Mouse (Mus musculus): ENCODE measurements at regions not wholly inside any gene's neighbourhood (a gene's known extent, or its start where the extent isn't known, plus 50 kb on each side); places are given as distances from the start of the nearest gene placed in this dataset.

GRCm38 (mm10) chr11:43992011-43992471 is 91.0 kb upstream of the Adra1b start:
- ATAC-seq (ENCODE audit: extremely low read depth, insufficient number of reproducible peaks, low FRiP score, low TSS enrichment): no peak
- Histone ChIP-seq H3K36me3 (no peaks in the 10 kb centered on the region), H3K4me1 (no peaks in the 10 kb centered on the region), H3K4me2 (no peak overlapping the region), H3K27ac (replicated peaks) (no peak overlapping the region), H3K27me3 (replicated peaks) (no peaks in the 10 kb centered on the region), H3K4me3 (no peak overlapping the region), H3K9ac (no peak overlapping the region), H3K9me3 (no peaks in the 10 kb centered on the region)
- 61% methylated on average over 6 of the region's 6 CpGs for WGBS

DNA sequence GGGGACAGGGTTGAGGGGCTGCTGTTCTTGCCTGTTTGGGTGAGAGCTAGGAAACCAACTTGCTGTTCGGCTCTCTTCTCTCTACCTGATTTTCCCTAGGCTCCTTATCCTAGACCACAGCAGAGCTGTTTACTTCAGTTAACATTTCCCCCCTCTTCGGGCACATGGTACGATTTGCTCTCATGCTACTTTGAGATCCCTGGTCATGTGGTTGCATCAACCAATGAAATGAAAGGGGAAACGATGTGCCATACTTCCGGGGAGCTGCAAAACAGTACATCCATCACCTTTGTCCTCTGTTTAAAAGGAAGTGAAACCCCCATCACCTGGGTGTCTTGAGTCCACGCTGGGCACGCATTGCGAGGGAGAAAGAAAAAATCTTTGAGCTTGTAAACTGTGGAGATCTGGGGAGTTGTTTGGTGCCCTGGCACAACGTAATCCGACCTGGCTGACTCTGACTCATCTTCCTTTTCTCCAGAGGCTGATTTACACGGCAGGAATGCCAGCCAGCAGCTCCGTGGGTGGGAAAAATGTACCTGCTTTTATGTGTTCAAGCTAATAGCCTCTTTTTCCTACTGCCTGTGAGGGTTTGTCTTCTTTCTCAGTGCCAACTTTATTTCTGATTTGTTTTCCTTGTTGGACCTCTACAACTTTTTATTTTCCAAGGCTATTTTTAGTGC is 97.2 kb upstream of the Adra1b start:
- ATAC-seq (ENCODE audit: extremely low read depth, insufficient number of reproducible peaks, low FRiP score, low TSS enrichment): no peak

DNA sequence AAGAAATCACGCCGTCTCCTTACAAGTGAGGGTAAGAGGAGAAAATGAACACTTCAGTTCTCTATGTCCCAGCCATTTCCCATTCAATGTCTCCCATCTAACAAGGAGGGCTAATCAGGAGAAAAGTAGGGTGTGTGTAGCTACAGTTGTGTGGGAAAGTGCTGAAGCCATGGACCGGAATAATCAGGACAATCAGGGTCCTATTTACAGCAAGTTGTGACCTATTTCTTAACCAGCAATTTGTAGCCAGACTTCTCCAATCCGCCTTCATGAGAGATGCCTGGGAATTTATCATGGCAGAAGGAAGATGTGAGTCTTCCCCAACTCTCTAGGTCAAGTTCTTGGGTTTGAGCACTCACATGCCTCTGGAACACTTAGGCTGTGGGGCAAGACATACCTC is 99.0 kb upstream of the Adra1b start:
- Histone ChIP-seq H3K4me1 (peaks cover 3% of the 10 kb centered on the region; the same call in 1 of the 2 replicates), H3K9me3 (no peaks in the 10 kb centered on the region), H3K9ac (no peak overlapping the region), H3K36me3 (no peaks in the 10 kb centered on the region), H3K4me2 (no peak overlapping the region), H3K27me3 (replicated peaks) (no peaks in the 10 kb centered on the region), H3K4me3 (no peak overlapping the region), H3K27ac (replicated peaks) (no peak overlapping the region)
- ATAC-seq (ENCODE audit: extremely low read depth, insufficient number of reproducible peaks, low FRiP score, low TSS enrichment): no peak
- 79% methylated on average over 4 of the region's 4 CpGs for WGBS

More for the DNA sequence above, 97.2 kb upstream of the Adra1b start:
- H3K27me3 ChIP-seq (replicated peaks): no peaks in the 10 kb centered on the region
- peaks cover 3% of the 10 kb centered on the region; the same call in 1 of the 2 replicates for H3K4me1 ChIP-seq
- 59% methylated on average over 12 of the region's 12 CpGs for WGBS
- no peak overlapping the region for H3K9ac ChIP-seq
- no peak overlapping the region for H3K4me3 ChIP-seq
- no peaks in the 10 kb centered on the region for H3K36me3 ChIP-seq
- no peak overlapping the region for H3K4me2 ChIP-seq
- H3K9me3 ChIP-seq: no peaks in the 10 kb centered on the region
- no peak overlapping the region for H3K27ac ChIP-seq (replicated peaks)

GRCm38 (mm10) chr11:44001843-44002589 is 101.0 kb upstream of the Adra1b start:
- Histone ChIP-seq H3K4me2 (no peak overlapping the region), H3K9ac (no peak overlapping the region), H3K4me3 (no peak overlapping the region), H3K27me3 (replicated peaks) (no peaks in the 10 kb centered on the region), H3K36me3 (no peaks in the 10 kb centered on the region), H3K27ac (replicated peaks) (no peak overlapping the region), H3K4me1 (peaks cover 3% of the 10 kb centered on the region; the same call in 1 of the 2 replicates), H3K9me3 (no peaks in the 10 kb centered on the region)
- no peak for ATAC-seq (ENCODE audit: extremely low read depth, insufficient number of reproducible peaks, low FRiP score, low TSS enrichment)
- WGBS: 80% methylated on average over 7 of the region's 7 CpGs

- Histone ChIP-seq H3K27me3 (replicated peaks) (no peaks in the 10 kb centered on the region), H3K9ac (no peak overlapping the region), H3K9me3 (no peaks in the 10 kb centered on the region), H3K4me1 (peaks cover 3% of the 10 kb centered on the region; the same call in 1 of the 2 replicates), H3K36me3 (no peaks in the 10 kb centered on the region), H3K4me3 (no peak overlapping the region), H3K27ac (replicated peaks) (no peak overlapping the region), H3K4me2 (no peak overlapping the region)
- no peak for ATAC-seq (ENCODE audit: extremely low read depth, insufficient number of reproducible peaks, low FRiP score, low TSS enrichment)
- 51% methylated on average over 6 of the region's 6 CpGs for WGBS
Observed at GRCm38 (mm10) chr11:44002716-44003522, 101.9 kb upstream of the Adra1b start.

DNA sequence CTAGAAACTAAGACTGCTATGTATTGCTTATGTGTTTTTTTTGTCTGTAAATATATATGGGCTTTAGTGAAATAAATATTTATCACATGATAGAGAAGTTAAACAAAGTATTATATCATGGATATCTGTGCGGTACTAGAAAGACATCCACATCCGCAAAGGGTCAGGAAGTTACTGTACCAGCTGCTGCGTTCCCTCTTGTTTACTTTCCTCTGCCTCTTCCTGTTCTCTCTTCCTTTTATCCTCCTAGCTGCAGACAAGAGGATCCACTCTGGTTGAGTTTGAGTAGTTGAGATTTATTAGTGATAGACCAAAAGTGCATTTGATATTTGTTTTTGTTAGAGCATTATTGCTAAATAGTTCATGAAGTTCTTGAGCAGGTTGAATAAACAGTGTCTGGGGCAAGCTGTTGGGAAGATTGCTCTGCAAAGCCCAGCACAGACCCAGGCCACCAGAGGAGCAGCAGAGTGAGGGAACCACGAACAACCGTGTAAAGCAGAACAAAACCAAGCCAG is 106.6 kb upstream of the Adra1b start:
- no peak overlapping the region for H3K27ac ChIP-seq (replicated peaks)
- peaks cover 3% of the 10 kb centered on the region; the same call in 1 of the 2 replicates for H3K4me1 ChIP-seq
- H3K27me3 ChIP-seq (replicated peaks): no peaks in the 10 kb centered on the region
- 58% methylated on average over 5 of the region's 5 CpGs for WGBS
- no peak overlapping the region for H3K4me2 ChIP-seq
- no peak for ATAC-seq (ENCODE audit: extremely low read depth, insufficient number of reproducible peaks, low FRiP score, low TSS enrichment)
- H3K36me3 ChIP-seq: no peaks in the 10 kb centered on the region
- no peak overlapping the region for H3K4me3 ChIP-seq
- H3K9ac ChIP-seq: no peak overlapping the region
- H3K9me3 ChIP-seq: no peaks in the 10 kb centered on the region

DNA sequence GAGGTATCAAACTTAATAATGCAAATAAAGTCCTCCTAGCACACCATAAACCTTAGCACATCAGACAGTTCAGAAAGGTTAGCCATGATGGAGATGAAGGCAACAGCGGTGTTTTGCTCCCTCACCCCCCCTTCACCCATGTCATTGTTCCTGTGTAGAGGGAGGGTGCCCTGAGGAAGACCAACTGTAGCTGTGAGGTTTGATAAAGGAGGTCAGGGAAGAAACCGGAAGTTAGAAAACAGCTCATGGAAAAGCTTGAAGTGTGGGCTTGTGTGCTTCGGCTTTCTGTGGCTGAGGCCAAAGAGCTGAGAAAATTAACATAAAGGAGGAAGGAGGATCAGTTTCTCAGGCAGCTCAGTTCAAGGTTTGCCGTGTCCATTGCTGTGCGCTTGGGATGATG is 111.3 kb upstream of the Adra1b start:
- H3K9me3 ChIP-seq: no peaks in the 10 kb centered on the region
- WGBS: 61% methylated on average over 5 of the region's 5 CpGs
- ATAC-seq (ENCODE audit: extremely low read depth, insufficient number of reproducible peaks, low FRiP score, low TSS enrichment): no peak

DNA sequence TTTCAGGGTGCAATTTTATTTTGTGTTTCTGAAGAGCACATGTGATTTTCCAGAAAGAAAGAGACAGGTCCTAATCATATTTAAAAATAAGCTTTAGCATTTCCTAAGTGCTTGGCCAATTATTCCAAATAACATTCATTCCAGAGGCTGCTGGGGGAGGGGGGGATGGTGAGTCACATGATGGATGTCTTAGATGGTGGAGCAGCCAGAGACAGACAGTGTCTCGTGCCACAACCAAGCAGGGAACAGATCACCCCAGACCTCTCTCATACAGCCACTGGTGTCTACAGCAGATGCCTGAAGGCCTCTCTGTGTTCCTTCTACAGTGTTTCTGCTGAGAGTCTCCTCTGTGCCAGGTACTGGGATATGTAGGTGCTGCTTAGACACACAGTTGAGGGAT is 112.8 kb upstream of the Adra1b start:
- WGBS: 29% methylated on average over 1 of the region's 1 CpGs
- H3K27me3 ChIP-seq (replicated peaks): no peaks in the 10 kb centered on the region
- no peaks in the 10 kb centered on the region for H3K4me1 ChIP-seq
- H3K9ac ChIP-seq: no peak overlapping the region
- ATAC-seq (ENCODE audit: extremely low read depth, insufficient number of reproducible peaks, low FRiP score, low TSS enrichment): no peak
- no peak overlapping the region for H3K27ac ChIP-seq (replicated peaks)
- no peak overlapping the region for H3K4me2 ChIP-seq
- H3K36me3 ChIP-seq: no peaks in the 10 kb centered on the region
- no peaks in the 10 kb centered on the region for H3K9me3 ChIP-seq
- no peak overlapping the region for H3K4me3 ChIP-seq

More for the DNA sequence above, 111.3 kb upstream of the Adra1b start:
- Histone ChIP-seq H3K4me1 (no peaks in the 10 kb centered on the region), H3K4me2 (no peak overlapping the region), H3K27ac (replicated peaks) (no peak overlapping the region), H3K27me3 (replicated peaks) (no peaks in the 10 kb centered on the region), H3K9ac (no peak overlapping the region), H3K36me3 (no peaks in the 10 kb centered on the region), H3K4me3 (no peak overlapping the region)

DNA sequence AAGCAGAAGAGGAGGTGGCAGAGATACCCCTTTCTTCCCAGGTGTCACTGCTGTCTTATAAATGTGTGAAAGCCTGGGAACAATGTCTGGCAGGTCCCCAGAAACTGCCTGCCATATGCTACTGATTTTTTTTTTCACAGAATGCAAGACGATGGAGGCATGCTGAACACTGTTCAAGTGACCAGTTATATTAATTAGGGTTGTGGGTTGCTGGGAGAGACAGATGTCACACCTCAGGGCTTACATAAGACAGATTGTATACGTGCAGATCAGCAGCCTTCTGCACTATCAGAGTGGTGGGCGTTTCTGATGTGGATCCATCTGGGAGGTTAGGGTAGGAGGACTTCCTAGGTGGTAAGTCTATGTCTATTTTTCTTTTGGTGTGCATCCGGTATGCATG is 120.6 kb upstream of the Adra1b start:
- H3K9ac ChIP-seq: no peak overlapping the region
- H3K27ac ChIP-seq (replicated peaks): no peak overlapping the region
- no peaks in the 10 kb centered on the region for H3K36me3 ChIP-seq
- 57% methylated on average over 4 of the region's 4 CpGs for WGBS
- no peak overlapping the region for H3K4me2 ChIP-seq
- no peak overlapping the region for H3K4me3 ChIP-seq
- H3K4me1 ChIP-seq: peaks cover 6% of the 10 kb centered on the region; the same call in 1 of the 2 replicates
- ATAC-seq (ENCODE audit: extremely low read depth, insufficient number of reproducible peaks, low FRiP score, low TSS enrichment): no peak
- H3K27me3 ChIP-seq (replicated peaks): no peaks in the 10 kb centered on the region
- H3K9me3 ChIP-seq: no peaks in the 10 kb centered on the region

DNA sequence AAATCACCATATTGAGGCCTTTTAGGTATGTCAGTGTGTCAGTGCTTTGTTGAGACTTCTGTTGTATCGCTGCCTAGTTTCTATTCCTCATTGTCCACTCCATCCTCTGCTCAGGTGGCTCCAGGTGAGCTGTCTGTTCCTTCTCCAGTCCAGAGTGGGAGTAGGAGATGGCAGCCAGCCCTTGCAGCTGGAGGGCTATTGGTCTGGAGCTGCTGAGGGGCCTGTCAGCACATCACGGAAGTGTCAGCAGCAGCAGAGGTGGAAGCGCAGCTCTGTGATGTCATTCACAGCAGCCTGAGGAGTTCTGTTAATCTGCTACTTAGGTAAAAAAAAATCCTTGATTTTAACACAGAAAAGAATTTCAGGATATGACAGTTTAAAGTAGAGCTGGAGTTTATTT is 126.0 kb upstream of the Adra1b start:
- Histone ChIP-seq H3K4me3 (no peak overlapping the region), H3K27ac (replicated peaks) (no peak overlapping the region), H3K9me3 (no peaks in the 10 kb centered on the region), H3K4me2 (no peak overlapping the region), H3K27me3 (replicated peaks) (peaks cover 9% of the 10 kb centered on the region), H3K9ac (no peak overlapping the region), H3K36me3 (no peaks in the 10 kb centered on the region), H3K4me1 (peaks cover 6% of the 10 kb centered on the region; the same call in 1 of the 2 replicates)
- WGBS: 28% methylated on average over 3 of the region's 3 CpGs
- ATAC-seq (ENCODE audit: extremely low read depth, insufficient number of reproducible peaks, low FRiP score, low TSS enrichment): no peak

DNA sequence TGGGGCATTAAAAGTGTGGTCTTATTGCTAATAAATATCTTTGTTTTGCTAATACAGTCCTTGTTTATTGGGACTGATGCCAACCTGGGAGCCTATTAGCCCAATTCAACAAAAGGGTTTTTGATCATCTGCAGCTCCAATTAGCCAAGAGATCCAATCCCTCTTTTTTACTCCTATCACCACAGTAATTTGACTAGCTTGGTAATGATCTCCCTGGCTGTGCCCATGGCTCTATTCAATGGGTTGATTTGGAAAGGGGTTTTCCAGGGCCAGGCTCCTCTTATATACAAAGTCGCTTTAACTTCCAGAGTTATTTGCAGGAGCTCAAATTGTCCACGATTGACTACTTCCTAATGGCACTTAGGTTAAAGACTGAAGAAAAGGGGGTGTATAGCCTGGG is 145.1 kb upstream of the Adra1b start:
- no peak overlapping the region for H3K4me2 ChIP-seq
- no peaks in the 10 kb centered on the region for H3K36me3 ChIP-seq
- no peak for ATAC-seq (ENCODE audit: extremely low read depth, insufficient number of reproducible peaks, low FRiP score, low TSS enrichment)
- 78% methylated on average over 2 of the region's 2 CpGs for WGBS
- H3K4me3 ChIP-seq: no peak overlapping the region
- no peak overlapping the region for H3K27ac ChIP-seq (replicated peaks)
- H3K9ac ChIP-seq: no peak overlapping the region
- no peaks in the 10 kb centered on the region for H3K27me3 ChIP-seq (replicated peaks)
- no peaks in the 10 kb centered on the region for H3K9me3 ChIP-seq
- H3K4me1 ChIP-seq: no peaks in the 10 kb centered on the region
